In the genomic region with DNA sequence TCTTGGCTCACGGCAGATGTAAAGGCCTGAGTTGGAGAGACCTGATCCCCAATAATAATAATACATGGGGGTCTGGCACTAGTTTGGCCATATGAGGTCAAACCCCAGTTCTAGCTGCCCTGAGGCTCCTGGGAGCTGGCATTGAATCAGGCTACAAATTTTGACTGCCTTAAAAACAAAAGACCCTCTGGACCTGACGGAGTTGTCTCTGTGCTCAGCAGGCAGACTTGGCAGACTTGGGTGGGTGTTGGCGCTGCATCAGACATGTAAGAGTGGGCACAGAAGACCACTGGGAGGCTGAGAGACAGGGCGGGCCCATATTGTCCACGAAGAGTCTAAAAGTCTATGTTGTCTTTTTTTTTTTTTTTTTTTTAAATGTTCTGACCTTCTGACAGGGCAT, we compare ENCODE assay signal across 23 mouse cellular contexts. TPM values are rescaled to one million over a fixed set of nuclear protein-coding genes. Genes with fewer than 3 reads are reported as not detected.
A peak's percentile ranks its signal among the peaks of the same experiment; 100 is the strongest.
DNase-seq lines count a peak whose midpoint lies in the region; ATAC-seq and TF ChIP-seq lines count a peak whose summit lies in the region.
"Had no signal": no experiment of that assay in that cellular context is flagged by ENCODE, and none has a peak within 500 bp of the region (broad histone marks: within the 10 kb centered on the region; RNA-seq: fewer than 3 reads in every experiment).

No protein-coding gene starts in this region.

- peak; percentile 50 for DNase-seq in cerebellum, adult 11-12 months
- DNase-seq in cerebellum, postnatal 36 days: no peak
- DNase-seq in liver, embryonic 14.5 days (ENCODE audit: low read depth in 3 of 3, low spot score in 3 of 3): no peak
- no peak for DNase-seq in liver, embryonic 11.5 days (ENCODE audit: low spot score)
- DNase-seq: adrenal gland, postnatal 14 days; B cell, adult 2 months; cerebellum, adult 9-10 months; gastrocnemius, postnatal 10 days; heart, adult 2 months; heart, postnatal 14 days had no signal

- 84% methylated on average over 5 of the region's 5 CpGs for WGBS in hindbrain, embryonic 13.5 days
- 78% methylated on average over 5 of the region's 5 CpGs for WGBS in hindbrain, embryonic 16.5 days
- WGBS in liver, embryonic 14.5 days (ENCODE audit: insufficient replicate concordance): 81% methylated on average over 5 of the region's 5 CpGs
- WGBS in liver, embryonic 11.5 days: 90% methylated on average over 5 of the region's 5 CpGs
- 77% methylated on average over 5 of the region's 5 CpGs for WGBS in liver, embryonic 15.5 days (ENCODE audit: insufficient replicate concordance)

- peak overlapping the region; percentile 40; the same call in 1 of the 2 replicates for H3K27ac ChIP-seq in hindbrain, embryonic 13.5 days
- H3K27ac ChIP-seq in hindbrain, embryonic 16.5 days (ENCODE audit: low read depth, low read length): no peak overlapping the region
- H3K27ac ChIP-seq in liver, embryonic 14.5 days: no peak overlapping the region
- H3K27ac ChIP-seq in liver, embryonic 11.5 days (ENCODE audit: low read depth, low read length): no peak overlapping the region; the same call in 1 of the 2 replicates
- no peak overlapping the region for H3K27ac ChIP-seq in liver, embryonic 15.5 days (replicated peaks)
- H3K27ac ChIP-seq: embryonic facial prominence, embryonic 13.5 days; forebrain, embryonic 10.5 days; heart, adult 2 months; heart, embryonic 15.5 days; hindbrain, embryonic 14.5 days had no signal

- H3K9ac ChIP-seq in hindbrain, embryonic 13.5 days: no peak overlapping the region
- H3K9ac ChIP-seq in hindbrain, embryonic 16.5 days (ENCODE audit: low read depth, low read length): no peak overlapping the region
- no peak overlapping the region for H3K9ac ChIP-seq in liver, embryonic 14.5 days (replicated peaks)
- no peak overlapping the region for H3K9ac ChIP-seq in liver, embryonic 11.5 days (ENCODE audit: low read depth, low read length)
- H3K9ac ChIP-seq in liver, embryonic 15.5 days: 0 out of 2 replicates have a peak overlapping the region, but pooled peaks have one; percentile 45
- H3K9ac ChIP-seq: embryonic facial prominence, embryonic 13.5 days; heart, embryonic 15.5 days; hindbrain, embryonic 14.5 days had no signal

- TF ChIP-seq CTCF in liver, embryonic 14.5 days (IDR thresholded peaks at IDR 0.05; ENCODE audit: low read depth): no peak

- no peak for ATAC-seq in hindbrain, embryonic 13.5 days (ENCODE audit: low FRiP score)
- no peak for ATAC-seq in hindbrain, embryonic 16.5 days
- no peak for ATAC-seq in liver, embryonic 14.5 days (ENCODE audit: insufficient read depth)
- ATAC-seq in liver, embryonic 11.5 days (replicated peaks; ENCODE audit: low FRiP score): no peak
- no peak for ATAC-seq in liver, embryonic 15.5 days (ENCODE audit: insufficient read depth)
- no peak for ATAC-seq in inflammation-experienced regulatory T-cells, adult 6 months
- ATAC-seq: forebrain, embryonic 14.5 days had no signal

- H3K4me2 ChIP-seq in hindbrain, embryonic 13.5 days: no peak overlapping the region
- H3K4me2 ChIP-seq in hindbrain, embryonic 16.5 days (ENCODE audit: low read length): no peak overlapping the region
- H3K4me2 ChIP-seq in liver, embryonic 14.5 days (ENCODE audit: low read depth): peak overlapping the region; percentile 57
- no peak overlapping the region for H3K4me2 ChIP-seq in liver, embryonic 11.5 days
- peak overlapping the region; percentile 69 for H3K4me2 ChIP-seq in liver, embryonic 15.5 days
- H3K4me2 ChIP-seq: embryonic facial prominence, embryonic 13.5 days; heart, embryonic 11.5 days; heart, embryonic 15.5 days; hindbrain, embryonic 14.5 days had no signal

- H3K4me3 ChIP-seq in hindbrain, embryonic 13.5 days: no peak overlapping the region
- no peak overlapping the region for H3K4me3 ChIP-seq in hindbrain, embryonic 16.5 days (ENCODE audit: low read length)
- no peak overlapping the region for H3K4me3 ChIP-seq in liver, embryonic 14.5 days (ENCODE audit: insufficient read depth in 1 of 2, low read depth in 2 of 2, low read length in 2 of 2)
- no peak overlapping the region for H3K4me3 ChIP-seq in liver, embryonic 11.5 days (ENCODE audit: low read depth, low read length)
- H3K4me3 ChIP-seq in liver, embryonic 15.5 days (replicated peaks): peak overlapping the region; percentile 36; the same call in 1 of the 2 replicates
- H3K4me3 ChIP-seq: embryonic facial prominence, embryonic 13.5 days; forebrain, embryonic 10.5 days; heart, adult 2 months; heart, embryonic 15.5 days had no signal

- H3K27me3 ChIP-seq in hindbrain, embryonic 13.5 days: no peaks in the 10 kb centered on the region
- no peaks in the 10 kb centered on the region for H3K27me3 ChIP-seq in hindbrain, embryonic 16.5 days (replicated peaks; ENCODE audit: control insufficient read depth, insufficient read depth, low read length)
- no peaks in the 10 kb centered on the region for H3K27me3 ChIP-seq in liver, embryonic 14.5 days (ENCODE audit: control insufficient read depth, insufficient read depth, low read length)
- H3K27me3 ChIP-seq in liver, embryonic 11.5 days (replicated peaks; ENCODE audit: control insufficient read depth, insufficient read depth, low read length): no peaks in the 10 kb centered on the region
- no peaks in the 10 kb centered on the region for H3K27me3 ChIP-seq in liver, embryonic 15.5 days
- H3K27me3 ChIP-seq: embryonic facial prominence, embryonic 13.5 days; heart, embryonic 15.5 days had no signal

- H3K36me3 ChIP-seq in hindbrain, embryonic 13.5 days: peaks cover 99% of the 10 kb centered on the region
- H3K36me3 ChIP-seq in hindbrain, embryonic 16.5 days (ENCODE audit: control insufficient read depth, insufficient read depth, low read length): peaks cover 53% of the 10 kb centered on the region
- peaks cover 46% of the 10 kb centered on the region for H3K36me3 ChIP-seq in liver, embryonic 14.5 days (replicated peaks; ENCODE audit: control insufficient read depth, insufficient read depth, low read depth)
- peaks cover 17% of the 10 kb centered on the region for H3K36me3 ChIP-seq in liver, embryonic 11.5 days (ENCODE audit: control insufficient read depth, insufficient read depth, low read length)
- peaks cover 81% of the 10 kb centered on the region for H3K36me3 ChIP-seq in liver, embryonic 15.5 days (replicated peaks)

- no peaks in the 10 kb centered on the region for H3K4me1 ChIP-seq in hindbrain, embryonic 13.5 days (replicated peaks)
- H3K4me1 ChIP-seq in hindbrain, embryonic 16.5 days (ENCODE audit: control insufficient read depth, insufficient read depth, low read depth, low read length): no peaks in the 10 kb centered on the region
- peaks cover 20 to 22% of the 10 kb centered on the region in 2 experiments for H3K4me1 ChIP-seq in liver, embryonic 14.5 days (replicated peaks; ENCODE audit: control insufficient read depth in 2 of 2, insufficient read depth in 2 of 2, low read length in 1 of 2)
- peaks cover 14% of the 10 kb centered on the region for H3K4me1 ChIP-seq in liver, embryonic 11.5 days (replicated peaks; ENCODE audit: control insufficient read depth, insufficient read depth, low read length)
- H3K4me1 ChIP-seq in liver, embryonic 15.5 days (replicated peaks): peaks cover 49% of the 10 kb centered on the region
- H3K4me1 ChIP-seq: embryonic facial prominence, embryonic 13.5 days; forebrain, embryonic 10.5 days; heart, embryonic 15.5 days had no signal

- H3K9me3 ChIP-seq in hindbrain, embryonic 13.5 days: no peaks in the 10 kb centered on the region
- H3K9me3 ChIP-seq in hindbrain, embryonic 16.5 days (ENCODE audit: control insufficient read depth, low read length): no peaks in the 10 kb centered on the region
- H3K9me3 ChIP-seq in liver, embryonic 14.5 days (ENCODE audit: control insufficient read depth, low read length): no peaks in the 10 kb centered on the region
- no peaks in the 10 kb centered on the region for H3K9me3 ChIP-seq in liver, embryonic 11.5 days (ENCODE audit: control insufficient read depth, low read length)
- H3K9me3 ChIP-seq in liver, embryonic 15.5 days (replicated peaks): no peaks in the 10 kb centered on the region
- H3K9me3 ChIP-seq: embryonic facial prominence, embryonic 13.5 days; forebrain, embryonic 10.5 days; heart, embryonic 15.5 days had no signal

- no peak for TF ChIP-seq EP300 in liver, embryonic 14.5 days (IDR thresholded peaks at IDR 0.05; ENCODE audit: low read depth)

RNA-seq across cellular contexts. Expression of a gene that starts 28.5 kb away (rescaled TPM):
- polyA plus RNA-seq in hindbrain, embryonic 13.5 days (2015; fragmentation: Nextera tagmentation; extraction: Ambion mirVana): 78.4 and 83.3 TPM in 2 replicates
- 93.2 and 102 TPM in 2 replicates for polyA plus RNA-seq in hindbrain, embryonic 16.5 days (2015; fragmentation: Nextera tagmentation; extraction: Ambion mirVana)
- polyA plus RNA-seq in liver, embryonic 14.5 days (2012; rRNA removed): 20.8 and 29.3 TPM in 2 replicates
- polyA plus RNA-seq in liver, embryonic 14.5 days (2014; fragmentation: Nextera tagmentation; extraction: Ambion mirVana): 17.8 and 23.5 TPM in 2 replicates
- polyA plus RNA-seq in liver, embryonic 11.5 days (2014; fragmentation: Nextera tagmentation; extraction: Ambion mirVana): 51.4 and 52.2 TPM in 2 replicates
- polyA plus RNA-seq in liver, embryonic 15.5 days (2015; fragmentation: Nextera tagmentation; extraction: Ambion mirVana): 21.4 and 28.6 TPM in 2 replicates
- 100 to 1,000 TPM in 2 of 3 experiments, 10 to 100 TPM in 1; 63.2 to 112 (median 106) TPM for polyA plus RNA-seq in inflammation-experienced regulatory T-cells, adult 6 months (2017; shearing (Covaris generic))

RNA-seq across cellular contexts. Expression of a gene that starts 35.9 kb away (rescaled TPM):
- not detected in 2 replicates for polyA plus RNA-seq in hindbrain, embryonic 13.5 days (2015; fragmentation: Nextera tagmentation; extraction: Ambion mirVana)
- not detected in 2 replicates for polyA plus RNA-seq in hindbrain, embryonic 16.5 days (2015; fragmentation: Nextera tagmentation; extraction: Ambion mirVana)
- polyA plus RNA-seq in liver, embryonic 14.5 days (2012; rRNA removed): 2.5 and 2.7 TPM in 2 replicates
- 1.2 and 1.6 TPM in 2 replicates for polyA plus RNA-seq in liver, embryonic 14.5 days (2014; fragmentation: Nextera tagmentation; extraction: Ambion mirVana)
- polyA plus RNA-seq in liver, embryonic 11.5 days (2014; fragmentation: Nextera tagmentation; extraction: Ambion mirVana): 6.6 and 7.0 TPM in 2 replicates
- polyA plus RNA-seq in liver, embryonic 15.5 days (2015; fragmentation: Nextera tagmentation; extraction: Ambion mirVana): 1.7 and 2.0 TPM in 2 replicates
- not detected for polyA plus RNA-seq in inflammation-experienced regulatory T-cells, adult 6 months (2017; shearing (Covaris generic))
- polyA plus RNA-seq: CD4-positive, CD25-positive, alpha-beta regulatory T cell, adult 4 months; embryonic facial prominence, embryonic 13.5 days; forebrain, embryonic 14.5 days; frontal cortex, adult 2 months; heart, adult 2 months; hindbrain, embryonic 14.5 days had no signal

RNA-seq across cellular contexts. Expression of a gene that starts 47.6 kb away (rescaled TPM):
- not detected in 2 replicates for polyA plus RNA-seq in hindbrain, embryonic 13.5 days (2015; fragmentation: Nextera tagmentation; extraction: Ambion mirVana)
- polyA plus RNA-seq in hindbrain, embryonic 16.5 days (2015; fragmentation: Nextera tagmentation; extraction: Ambion mirVana): not detected in 2 replicates
- 9.7 and 11.2 TPM in 2 replicates for polyA plus RNA-seq in liver, embryonic 14.5 days (2012; rRNA removed)
- polyA plus RNA-seq in liver, embryonic 14.5 days (2014; fragmentation: Nextera tagmentation; extraction: Ambion mirVana): 10.2 and 10.8 TPM in 2 replicates
- polyA plus RNA-seq in liver, embryonic 11.5 days (2014; fragmentation: Nextera tagmentation; extraction: Ambion mirVana): 2.0 and 2.7 TPM in 2 replicates
- 10.3 and 10.6 TPM in 2 replicates for polyA plus RNA-seq in liver, embryonic 15.5 days (2015; fragmentation: Nextera tagmentation; extraction: Ambion mirVana)
- not detected for polyA plus RNA-seq in inflammation-experienced regulatory T-cells, adult 6 months (2017; shearing (Covaris generic))
- polyA plus RNA-seq: CD4-positive, CD25-positive, alpha-beta regulatory T cell, adult 4 months; embryonic facial prominence, embryonic 13.5 days; forebrain, embryonic 10.5 days; forebrain, embryonic 14.5 days; frontal cortex, adult 2 months; gonadal fat pad, adult 2 months; heart, adult 2 months; heart, embryonic 11.5 days; hindbrain, embryonic 14.5 days had no signal

Comparison
In these comparisons a context has a peak if more than half of its experiments do, and no peak if none do; other contexts are left out.
1. H3K4me2 ChIP-seq: peak in liver, embryonic 14.5 days (single experiment) and liver, embryonic 15.5 days (single experiment); none in hindbrain, embryonic 13.5 days (single experiment), hindbrain, embryonic 16.5 days (single experiment) and liver, embryonic 11.5 days (single experiment).